Mouse (Mus musculus): ENCODE measurements around the gene Rnf38.

DNA sequence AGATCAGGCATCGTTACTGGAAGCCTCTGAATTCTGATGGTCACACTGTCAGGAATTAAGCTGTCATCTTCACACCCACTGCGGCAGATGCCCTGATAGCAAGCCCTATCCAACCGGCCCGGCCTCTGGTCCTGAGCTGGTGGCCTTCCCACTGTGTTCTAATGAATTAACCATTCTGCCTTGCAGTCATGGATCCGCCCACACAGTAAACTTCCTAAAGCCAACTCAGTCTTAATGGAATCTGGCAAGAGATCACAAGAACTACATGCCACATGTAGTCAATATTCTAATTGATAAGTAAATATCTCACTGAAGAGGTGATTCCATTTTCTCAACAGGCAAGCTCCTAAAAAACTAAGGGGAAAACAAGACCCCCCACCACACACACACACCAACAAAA is 60.9 kb downstream of the Rnf38 start:
- TF ChIP-seq CTCF (IDR thresholded peaks at IDR 0.05; ENCODE audit: insufficient read depth, low read depth, low read length) (no peak), POLR2A (IDR thresholded peaks at IDR 0.05; ENCODE audit: insufficient read depth, low read depth, low read length) (no peak)

All from olfactory bulb, adult 2 months (tissue).